Mouse (Mus musculus) limb, embryonic 11.5 days (tissue): Measurements from ENCODE around the gene P2ry1. TPM values are rescaled to one million over a fixed set of nuclear protein-coding genes. Genes with fewer than 3 reads are reported as not detected.

Experiments
- ATAC-seq: fragments of 200-750 bp; cut with Nextera tagmentation; 2 replicates; pipeline ENCODE4 v1.8.0; 2017; ENCODE audit warnings: low read depth; ENCODE audit not compliant: insufficient number of reproducible peaks, low FRiP score, low TSS enrichment
- DNase-seq: peaks from one replicate; pipeline ENCODE4 v3.0.0-alpha.2; 2015; ENCODE audit warnings: low spot score
- H3K27ac ChIP-seq: fragments of 300-500 bp; sonication (generic); replicated peaks from 2 replicates; pipeline ENCODE4 v1.5.1; 2014; ENCODE audit warnings: low read depth, mild to moderate bottlenecking, low read length
- H3K27me3 ChIP-seq: fragments of 300-500 bp; sonication (generic); 2 replicates; pipeline ENCODE4 v1.6.1; 2014; ENCODE audit warnings: mild to moderate bottlenecking, low read length, mixed read lengths; ENCODE audit not compliant: control insufficient read depth, insufficient read depth
- H3K36me3 ChIP-seq: fragments of 300-500 bp; sonication (generic); 2 replicates; pipeline ENCODE4 v1.6.1; 2014; ENCODE audit warnings: mild to moderate bottlenecking, low read length, moderate library complexity, mixed read lengths; ENCODE audit not compliant: control insufficient read depth, insufficient read depth
- H3K4me1 ChIP-seq: fragments of 300-500 bp; sonication (generic); 2 replicates; pipeline ENCODE4 v1.6.1; 2014; ENCODE audit warnings: low read length, mixed read lengths; ENCODE audit not compliant: control insufficient read depth, insufficient read depth
- H3K4me2 ChIP-seq: fragments of 300-500 bp; sonication (generic); 2 replicates; pipeline ENCODE4 v1.6.1; 2014; ENCODE audit warnings: low read depth, mild to moderate bottlenecking, moderate library complexity; ENCODE audit not compliant: severe bottlenecking
- H3K4me3 ChIP-seq: fragments of 300-500 bp; sonication (generic); 2 replicates; pipeline ENCODE4 v1.5.1; 2014; ENCODE audit warnings: low read depth, low read length
- H3K9ac ChIP-seq: fragments of 300-500 bp; sonication (generic); 2 replicates; pipeline ENCODE4 v1.6.1; 2014; ENCODE audit warnings: mild to moderate bottlenecking, low read length
- H3K9me3 ChIP-seq: fragments of 300-500 bp; sonication (generic); 2 replicates; pipeline ENCODE4 v1.6.1; 2016; ENCODE audit warnings: low read length; ENCODE audit not compliant: control insufficient read depth
- WGBS: fragments of 180-500 bp; shearing (Covaris S2); extraction: QIAGEN DNeasy Blood & Tissue Kit; methylation state at CpG from one replicate; pipeline ENCODE4 v1.1.7; 2014; 5-methylcytosine and 5-hydroxymethylcytosine counted together
- polyA plus RNA-seq: library from polyadenylated mRNA; unstranded; fragments of >200 nt; fragmentation: Nextera tagmentation; extraction: Ambion mirVana; gene quantifications from 2 replicates; pipeline ENCODE4 v1.2.1, GENCODE M21; 2014

P2ry1 gene
- 2.0 and 3.9 TPM in 2 replicates for polyA plus RNA-seq

DNA sequence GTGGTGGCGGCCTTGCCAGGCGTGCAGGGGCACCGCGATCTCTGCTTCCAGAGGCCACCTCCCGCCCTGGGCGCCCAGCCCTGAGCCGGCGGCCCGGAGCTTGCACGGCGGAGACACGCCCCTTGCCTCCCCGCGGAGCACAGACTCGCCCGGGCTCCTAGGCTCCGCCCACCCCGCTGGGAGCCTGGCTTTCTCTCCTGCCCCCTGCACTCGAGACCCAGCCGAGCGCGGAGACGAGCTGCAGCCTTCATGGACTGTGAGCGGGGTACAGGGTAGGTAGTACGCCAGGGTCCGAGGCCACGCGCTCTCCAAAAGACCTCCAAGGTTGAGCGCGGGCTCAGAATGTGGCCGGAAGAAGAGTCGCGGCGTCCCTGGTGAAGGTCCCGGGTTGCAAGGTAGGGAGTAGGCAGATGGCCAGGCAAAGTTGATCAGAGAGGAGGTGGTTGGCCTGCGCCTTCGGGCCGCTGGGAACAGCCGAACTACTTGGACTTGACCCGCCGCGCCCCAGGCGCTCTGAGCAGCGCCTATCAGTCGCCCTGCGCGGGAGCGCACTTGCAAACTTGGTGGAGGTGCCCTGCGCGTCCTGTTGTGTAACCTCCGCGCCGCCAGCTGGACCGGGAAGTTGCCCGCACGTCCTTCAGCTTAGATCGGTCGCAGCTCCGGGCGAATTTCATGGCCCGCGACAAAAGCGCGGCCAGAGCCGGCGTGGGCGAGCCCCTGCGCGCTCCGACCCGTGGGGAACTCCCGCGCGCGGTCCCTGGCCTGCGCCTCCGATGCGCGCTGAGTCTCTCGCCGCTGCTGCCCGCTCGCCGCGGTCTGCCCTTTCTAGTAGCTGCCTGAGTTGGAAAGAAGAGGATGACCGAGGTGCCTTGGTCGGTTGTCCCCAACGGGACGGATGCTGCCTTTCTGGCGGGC is at the start of gene P2ry1:
P2ry1 (plus strand) TSS at position 209 of the 915 bp plus-strand sequence.
- H3K36me3 ChIP-seq: no peaks in the 10 kb centered on the region
- WGBS: under 1% methylated on average over 89 of the region's 90 CpGs
- ATAC-seq (peak; percentile 97), DNase-seq (peak; percentile 83)
- peak within 1 kb of the TSS; percentile 51 for H3K9ac ChIP-seq
- H3K4me2 ChIP-seq: peak within 1 kb of the TSS; percentile 92
- peak within 1 kb of the TSS; percentile 49 for H3K4me3 ChIP-seq
- H3K4me1 ChIP-seq: no peaks in the 10 kb centered on the region
- H3K27ac ChIP-seq: no peak within 1 kb of the TSS
- peaks cover 12% of the 10 kb centered on the region for H3K27me3 ChIP-seq
- no peaks in the 10 kb centered on the region for H3K9me3 ChIP-seq

DNA sequence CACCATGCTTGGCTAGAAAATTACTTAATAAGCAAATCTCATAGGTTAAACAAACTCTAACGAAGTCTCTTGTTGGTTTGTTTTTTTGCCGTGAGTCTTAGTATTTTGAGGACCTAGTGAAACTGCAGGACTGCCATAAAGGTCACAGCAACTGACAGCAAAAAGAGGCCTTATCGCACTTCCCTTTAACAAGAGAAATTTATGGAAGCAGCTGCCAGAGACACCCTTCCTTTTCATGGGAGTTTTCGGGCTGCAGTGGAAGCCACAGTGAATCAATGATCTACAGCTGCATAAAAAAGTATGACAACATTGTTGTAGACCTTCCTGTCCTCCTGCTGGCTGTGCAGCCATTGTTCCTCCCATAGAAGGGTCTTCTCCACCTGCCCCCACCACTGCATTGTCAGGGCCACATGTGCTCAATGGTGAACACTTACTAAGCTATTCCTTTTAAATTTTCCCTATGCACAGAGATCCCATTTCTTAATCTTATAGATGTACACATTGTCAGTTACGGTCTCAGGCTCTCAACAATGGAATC is 49.3 kb upstream of the P2ry1 start:
- Histone ChIP-seq H3K4me2 (no peak overlapping the region), H3K27me3 (no peaks in the 10 kb centered on the region), H3K27ac (no peak overlapping the region), H3K36me3 (no peaks in the 10 kb centered on the region), H3K9ac (no peak overlapping the region), H3K9me3 (no peaks in the 10 kb centered on the region), H3K4me1 (no peaks in the 10 kb centered on the region), H3K4me3 (no peak overlapping the region)
- DNase-seq (no peak), ATAC-seq (no peak)
- WGBS: 86% methylated on average over 5 of the region's 5 CpGs

DNA sequence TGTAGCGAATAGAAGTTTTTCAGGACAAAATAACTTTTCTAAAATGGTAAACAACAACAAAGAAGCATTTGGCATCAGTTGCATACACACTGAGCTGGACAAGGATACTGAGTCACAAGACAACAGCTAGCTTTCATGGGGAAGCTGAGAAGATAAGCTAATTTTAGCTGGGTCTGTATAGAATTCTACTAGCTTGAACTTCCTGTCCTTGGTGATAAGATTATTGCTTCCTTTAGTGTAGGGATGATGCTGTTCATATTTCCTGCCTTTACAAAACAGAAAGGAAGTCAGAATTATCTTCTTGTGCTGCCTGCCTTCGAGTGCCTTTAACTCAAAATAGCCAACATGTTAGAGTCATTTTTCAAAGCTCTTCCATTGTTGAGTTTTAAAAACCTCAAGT is 48.5 kb upstream of the P2ry1 start:
- no peaks in the 10 kb centered on the region for H3K36me3 ChIP-seq
- H3K9me3 ChIP-seq: no peaks in the 10 kb centered on the region
- H3K4me2 ChIP-seq: no peak overlapping the region
- H3K27ac ChIP-seq: no peak overlapping the region
- DNase-seq: no peak
- H3K27me3 ChIP-seq: no peaks in the 10 kb centered on the region
- H3K4me1 ChIP-seq: no peaks in the 10 kb centered on the region
- WGBS: 76% methylated on average over 2 of the region's 2 CpGs
- no peak overlapping the region for H3K9ac ChIP-seq
- ATAC-seq: no peak
- H3K4me3 ChIP-seq: no peak overlapping the region

DNA sequence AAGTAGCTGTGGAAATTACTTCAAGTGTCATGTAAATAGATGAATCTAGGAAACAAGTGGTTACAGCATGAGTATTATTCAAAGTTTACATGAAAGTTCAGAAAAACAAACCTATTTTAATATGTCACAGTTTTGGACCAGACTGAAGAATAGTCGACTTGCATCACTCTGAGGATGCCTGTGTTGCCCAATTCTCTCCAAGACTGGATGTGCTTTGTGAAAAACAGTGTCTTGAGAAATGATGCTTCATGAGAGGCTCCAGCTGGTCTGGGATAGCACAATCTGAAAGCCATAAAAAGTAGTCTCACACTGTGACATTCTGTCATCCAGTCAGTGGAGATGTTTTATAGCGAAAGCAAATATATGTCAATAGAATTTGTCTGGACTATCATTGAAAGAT is 43.8 kb upstream of the P2ry1 start:
- 89% methylated on average over 2 of the region's 2 CpGs for WGBS
- ATAC-seq: no peak

DNA sequence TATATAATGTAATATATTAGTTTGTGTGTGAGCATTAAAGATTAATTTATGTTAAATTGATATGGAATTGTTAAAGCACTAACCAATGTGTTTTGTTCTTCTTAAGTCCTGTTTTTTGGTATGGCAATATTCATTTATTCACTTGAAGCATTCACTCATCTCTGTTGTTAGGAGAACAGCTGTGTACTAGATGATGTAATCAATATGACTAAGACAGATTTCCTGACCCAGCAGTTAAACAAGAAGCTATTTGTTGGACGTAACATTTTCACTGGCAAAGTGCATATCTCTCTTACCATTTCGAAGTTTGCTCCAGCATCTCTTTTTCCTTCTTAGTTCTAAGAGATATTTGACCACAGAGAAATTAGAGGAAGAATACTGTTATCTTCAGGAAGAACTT is 37.5 kb upstream of the P2ry1 start:
- no peak for DNase-seq
- no peak overlapping the region for H3K9ac ChIP-seq
- no peaks in the 10 kb centered on the region for H3K4me1 ChIP-seq
- H3K4me3 ChIP-seq: no peak overlapping the region
- 87% methylated on average over 2 of the region's 2 CpGs for WGBS
- H3K36me3 ChIP-seq: no peaks in the 10 kb centered on the region
- H3K27me3 ChIP-seq: no peaks in the 10 kb centered on the region
- H3K9me3 ChIP-seq: no peaks in the 10 kb centered on the region
- H3K4me2 ChIP-seq: no peak overlapping the region
- ATAC-seq: no peak
- H3K27ac ChIP-seq: no peak overlapping the region

More for the DNA sequence above, 43.8 kb upstream of the P2ry1 start:
- no peak overlapping the region for H3K4me3 ChIP-seq
- H3K4me2 ChIP-seq: no peak overlapping the region
- H3K27ac ChIP-seq: no peak overlapping the region
- no peaks in the 10 kb centered on the region for H3K4me1 ChIP-seq
- H3K36me3 ChIP-seq: no peaks in the 10 kb centered on the region
- H3K9ac ChIP-seq: no peak overlapping the region
- DNase-seq: no peak
- no peaks in the 10 kb centered on the region for H3K9me3 ChIP-seq
- H3K27me3 ChIP-seq: no peaks in the 10 kb centered on the region

DNA sequence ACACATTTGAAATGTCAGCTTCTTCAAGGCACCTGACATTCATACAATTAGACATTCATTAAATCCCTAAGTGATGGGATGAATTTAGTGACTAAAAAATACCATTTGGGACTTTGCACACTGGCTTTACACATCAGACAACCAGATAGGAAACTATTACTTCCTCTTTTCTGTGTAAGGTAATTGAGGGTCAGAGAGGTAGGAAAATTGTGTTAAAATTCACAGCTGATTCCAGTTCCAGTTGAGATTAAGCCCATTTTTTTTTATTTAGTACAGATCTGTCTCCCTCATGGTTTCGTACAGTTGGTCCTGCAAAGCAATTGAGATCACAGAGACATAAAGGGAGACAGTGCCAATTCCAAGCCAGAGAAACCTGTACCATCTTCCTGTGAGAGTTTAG is 27.7 kb upstream of the P2ry1 start:
- no peaks in the 10 kb centered on the region for H3K36me3 ChIP-seq
- no peaks in the 10 kb centered on the region for H3K9me3 ChIP-seq
- ATAC-seq: no peak
- no peaks in the 10 kb centered on the region for H3K27me3 ChIP-seq
- H3K4me3 ChIP-seq: no peak overlapping the region
- H3K9ac ChIP-seq: no peak overlapping the region
- H3K27ac ChIP-seq: no peak overlapping the region
- H3K4me2 ChIP-seq: no peak overlapping the region
- H3K4me1 ChIP-seq: no peaks in the 10 kb centered on the region
- WGBS: 90% methylated on average over 1 of the region's 1 CpGs
- DNase-seq: no peak

DNA sequence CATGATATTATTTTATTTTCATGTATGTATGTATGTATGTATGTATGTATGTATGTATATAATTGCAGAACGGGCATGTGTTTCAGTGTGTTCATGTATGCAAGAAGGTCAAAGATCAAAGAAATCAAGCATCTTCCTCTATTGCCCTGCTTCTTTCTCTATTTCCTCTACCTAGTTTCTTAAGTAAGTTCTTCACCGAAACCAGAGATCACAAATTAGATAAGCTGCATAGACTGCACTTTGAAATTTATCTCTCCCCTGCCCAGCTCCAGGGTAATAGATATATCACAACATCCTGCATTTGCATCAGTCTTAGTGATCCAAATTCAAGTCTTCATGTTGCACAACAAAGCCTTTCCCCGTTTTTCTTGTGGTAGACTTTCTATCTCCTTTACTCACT is 20.5 kb upstream of the P2ry1 start:
- 81% methylated on average over 3 of the region's 3 CpGs for WGBS
- Histone ChIP-seq H3K4me1 (no peaks in the 10 kb centered on the region), H3K4me3 (no peak overlapping the region), H3K27me3 (no peaks in the 10 kb centered on the region), H3K27ac (no peak overlapping the region), H3K9ac (no peak overlapping the region), H3K9me3 (no peaks in the 10 kb centered on the region), H3K4me2 (no peak overlapping the region), H3K36me3 (no peaks in the 10 kb centered on the region)
- DNase-seq (no peak), ATAC-seq (no peak)

DNA sequence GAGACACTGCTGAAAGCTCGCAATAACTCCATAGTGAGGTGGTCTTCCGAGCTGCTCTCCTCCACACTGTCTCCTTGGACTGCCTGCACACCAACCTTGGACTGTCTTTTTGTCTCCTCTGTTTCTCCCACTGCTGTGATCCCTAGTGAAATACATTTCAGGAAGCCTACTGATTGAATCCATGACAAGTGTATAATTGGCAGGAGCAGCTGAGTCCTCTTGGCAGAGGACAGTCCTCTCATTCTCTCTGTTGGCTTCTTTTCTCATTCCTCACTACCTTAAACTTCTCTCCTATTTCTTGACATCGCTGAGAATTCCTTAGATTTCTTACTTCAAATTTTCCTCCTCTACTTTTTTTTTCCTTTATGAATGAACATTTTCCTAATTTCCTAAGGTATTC is 4.5 kb upstream of the P2ry1 start:
- no peaks in the 10 kb centered on the region for H3K9me3 ChIP-seq
- 82% methylated on average over 3 of the region's 3 CpGs for WGBS
- no peak for ATAC-seq
- H3K4me2 ChIP-seq: no peak overlapping the region
- H3K9ac ChIP-seq: no peak overlapping the region
- H3K27me3 ChIP-seq: no peaks in the 10 kb centered on the region; the same call in 1 of the 2 replicates
- H3K36me3 ChIP-seq: no peaks in the 10 kb centered on the region
- no peaks in the 10 kb centered on the region for H3K4me1 ChIP-seq
- no peak for DNase-seq
- no peak overlapping the region for H3K27ac ChIP-seq
- H3K4me3 ChIP-seq: no peak overlapping the region
